Mouse (Mus musculus) spleen, adult 18-20 months (tissue): ENCODE results near the gene Erp44.

ENCODE experiments used
- DNase-seq, 2 experiments: peaks; one replicate each; pipeline ENCODE4 v3.0.0; 2022; ENCODE audit warnings: mixed read lengths in 2 of 2

The Erp44 gene

GRCm38 (mm10) chr4:48236721-48237120 lies 42.6 kb downstream of the Erp44 start:
- DNase-seq, result no peak

- no peak for DNase-seq
Observed at GRCm38 (mm10) chr4:48226800-48227199, 52.6 kb downstream of the Erp44 start.

- DNase-seq, result no peak
Observed at GRCm38 (mm10) chr4:48225604-48226003, 53.8 kb downstream of the Erp44 start.

- peak in 1 of 2 experiments; percentile 57 for DNase-seq
Observed at GRCm38 (mm10) chr4:48225173-48225572, 54.2 kb downstream of the Erp44 start.

- no peak for DNase-seq
Observed at GRCm38 (mm10) chr4:48203564-48203963, 75.8 kb downstream of the Erp44 start.

- no peak for DNase-seq
Observed at GRCm38 (mm10) chr4:48198447-48198846, 80.9 kb downstream of the Erp44 start.

- DNase-seq, result no peak
Observed at GRCm38 (mm10) chr4:48197925-48198324, 81.4 kb downstream of the Erp44 start.

GRCm38 (mm10) chr4:48182115-48182806 lies 97.1 kb downstream of the Erp44 start:
- no peak for DNase-seq

GRCm38 (mm10) chr4:48181366-48181765 lies 98.0 kb downstream of the Erp44 start:
- no peak for DNase-seq

GRCm38 (mm10) chr4:48180922-48181321 lies 98.4 kb downstream of the Erp44 start:
- no peak for DNase-seq

- no peak for DNase-seq
Observed at GRCm38 (mm10) chr4:48175666-48176065, 103.7 kb downstream of the Erp44 start.

GRCm38 (mm10) chr4:48163851-48164250 lies 115.5 kb downstream of the Erp44 start:
- no peak for DNase-seq

GRCm38 (mm10) chr4:48160386-48160785 lies 119.0 kb downstream of the Erp44 start:
- DNase-seq, result no peak

GRCm38 (mm10) chr4:48155864-48156263 lies 123.5 kb downstream of the Erp44 start:
- no peak for DNase-seq

GRCm38 (mm10) chr4:48153229-48153628 lies 126.1 kb downstream of the Erp44 start:
- DNase-seq, result no peak

GRCm38 (mm10) chr4:48149492-48149891 lies 129.9 kb downstream of the Erp44 start:
- no peak for DNase-seq
